In genomic region chr1:135457860-135458259, GRCm38 (mm10) we compare ENCODE assay signal across 32 mouse cellular contexts.
"Had no signal": no experiment of that assay in that cellular context is flagged by ENCODE, and none has a peak within 500 bp of the region (broad histone marks: within the 10 kb centered on the region; RNA-seq: fewer than 3 reads in every experiment).

No protein-coding gene starts in this region.

- H3K4me1 ChIP-seq: limb, embryonic 12.5 days; liver, embryonic 12.5 days; liver, embryonic 13.5 days; midbrain, embryonic 10.5 days; midbrain, embryonic 12.5 days; midbrain, embryonic 13.5 days; midbrain, embryonic 15.5 days; neural tube, embryonic 12.5 days had no signal

- H3K27ac ChIP-seq: limb, embryonic 10.5 days; limb, embryonic 12.5 days; limb, embryonic 13.5 days; limb, embryonic 15.5 days; liver, embryonic 12.5 days; liver, embryonic 13.5 days; liver, embryonic 14.5 days; liver, embryonic 15.5 days; lung, embryonic 15.5 days; macrophage; midbrain, embryonic 10.5 days; midbrain, embryonic 12.5 days; midbrain, embryonic 13.5 days; midbrain, embryonic 15.5 days; neural tube, embryonic 12.5 days had no signal

- H3K27me3 ChIP-seq: limb, embryonic 12.5 days; limb, embryonic 13.5 days; limb, embryonic 15.5 days; liver, embryonic 12.5 days; liver, embryonic 13.5 days; liver, embryonic 15.5 days; lung, embryonic 15.5 days; megakaryocyte, embryonic 14.5 days; midbrain, embryonic 12.5 days; midbrain, embryonic 13.5 days; midbrain, embryonic 15.5 days; neural tube, embryonic 12.5 days had no signal

- H3K4me2 ChIP-seq: limb, embryonic 12.5 days; limb, embryonic 13.5 days; limb, embryonic 15.5 days; liver, embryonic 11.5 days; liver, embryonic 12.5 days; liver, embryonic 13.5 days; liver, embryonic 15.5 days; lung, embryonic 14.5 days; lung, embryonic 15.5 days; midbrain, embryonic 11.5 days; midbrain, embryonic 12.5 days; midbrain, embryonic 13.5 days; midbrain, embryonic 15.5 days; neural tube, embryonic 12.5 days had no signal

- H3K4me3 ChIP-seq: limb, embryonic 10.5 days; limb, embryonic 12.5 days; limb, embryonic 13.5 days; limb, embryonic 15.5 days; liver, embryonic 12.5 days; liver, embryonic 13.5 days; liver, embryonic 15.5 days; lung, embryonic 15.5 days; megakaryocyte, embryonic 14.5 days; midbrain, embryonic 10.5 days; midbrain, embryonic 12.5 days; midbrain, embryonic 13.5 days; midbrain, embryonic 15.5 days; myocyte; neural tube, embryonic 12.5 days had no signal

- ATAC-seq: liver, embryonic 12.5 days; liver, postnatal 0 days; lung, postnatal 0 days; midbrain, embryonic 13.5 days; midbrain, embryonic 15.5 days; midbrain, embryonic 16.5 days had no signal

- H3K9ac ChIP-seq: limb, embryonic 13.5 days; limb, embryonic 15.5 days; liver, embryonic 12.5 days; liver, embryonic 13.5 days; liver, embryonic 14.5 days; liver, embryonic 15.5 days; liver, postnatal 0 days; lung, embryonic 14.5 days; lung, embryonic 15.5 days; midbrain, embryonic 12.5 days; midbrain, embryonic 13.5 days; midbrain, embryonic 15.5 days; neural tube, embryonic 12.5 days had no signal

- H3K9me3 ChIP-seq: limb, embryonic 10.5 days; limb, embryonic 12.5 days; limb, embryonic 13.5 days; limb, embryonic 15.5 days; liver, embryonic 12.5 days; liver, embryonic 13.5 days; liver, embryonic 15.5 days; lung, embryonic 15.5 days; megakaryocyte, embryonic 14.5 days; midbrain, embryonic 10.5 days; midbrain, embryonic 12.5 days; midbrain, embryonic 13.5 days; midbrain, embryonic 15.5 days; neural tube, embryonic 12.5 days had no signal

- DNase-seq: left cerebral cortex, postnatal 4 days; liver; liver, embryonic 13.5 days; liver, postnatal 0 days; lung, adult 18-20 months; lung, adult 2 months; lung, embryonic 14.5 days; lung, postnatal 10 days; lung, postnatal 14 days; lung, postnatal 36 days; lung, postnatal 4 days; midbrain, embryonic 14.5 days had no signal
